Mouse (Mus musculus) neural tube, embryonic 15.5 days (tissue): ENCODE measurements at regions not wholly inside any gene's neighbourhood (a gene's known extent, or its start where the extent isn't known, plus 50 kb on each side); places are given as distances from the start of the nearest gene placed in this dataset.
A peak's percentile ranks its signal among the peaks of the same experiment; 100 is the strongest.

ENCODE experiments used
- ATAC-seq: fragments of 200-750 bp; cut with Nextera tagmentation; 2 replicates; pipeline ENCODE4 v1.8.0; 2017; ENCODE audit warnings: mild to moderate bottlenecking, moderate TSS enrichment, moderate library complexity; ENCODE audit not compliant: low FRiP score
- H3K27ac ChIP-seq: fragments of 300-500 bp; sonication (generic); replicated peaks from 2 replicates; pipeline ENCODE4 v1.5.1; 2015; ENCODE audit warnings: mild to moderate bottlenecking, inconsistent platforms
- H3K27me3 ChIP-seq: fragments of 300-500 bp; sonication (generic); replicated peaks from 2 replicates; pipeline ENCODE4 v1.6.1; 2015; ENCODE audit warnings: inconsistent platforms
- H3K36me3 ChIP-seq: fragments of 300-500 bp; sonication (generic); 2 replicates; pipeline ENCODE4 v1.6.1; 2015; ENCODE audit warnings: inconsistent platforms
- H3K4me1 ChIP-seq: fragments of 300-500 bp; sonication (generic); 2 replicates; pipeline ENCODE4 v1.6.1; 2015; ENCODE audit warnings: inconsistent platforms
- H3K4me2 ChIP-seq: fragments of 300-500 bp; sonication (generic); 2 replicates; pipeline ENCODE4 v1.6.1; 2015; ENCODE audit warnings: inconsistent platforms, mild to moderate bottlenecking, moderate library complexity
- H3K4me3 ChIP-seq: fragments of 300-500 bp; sonication (generic); replicated peaks from 2 replicates; pipeline ENCODE4 v1.5.1; 2015; ENCODE audit warnings: mild to moderate bottlenecking, inconsistent platforms
- H3K9ac ChIP-seq: fragments of 300-500 bp; sonication (generic); replicated peaks from 2 replicates; pipeline ENCODE4 v1.6.1; 2015; ENCODE audit warnings: mild to moderate bottlenecking, inconsistent platforms
- H3K9me3 ChIP-seq: fragments of 300-500 bp; sonication (generic); replicated peaks from 2 replicates; pipeline ENCODE4 v1.6.1; 2016; ENCODE audit warnings: inconsistent platforms
- WGBS: fragments of 180-500 bp; shearing (Covaris S2); methylation state at CpG from one replicate; pipeline ENCODE4 v1.1.7; 2015; ENCODE audit warnings: mixed read lengths; 5-methylcytosine and 5-hydroxymethylcytosine counted together

DNA sequence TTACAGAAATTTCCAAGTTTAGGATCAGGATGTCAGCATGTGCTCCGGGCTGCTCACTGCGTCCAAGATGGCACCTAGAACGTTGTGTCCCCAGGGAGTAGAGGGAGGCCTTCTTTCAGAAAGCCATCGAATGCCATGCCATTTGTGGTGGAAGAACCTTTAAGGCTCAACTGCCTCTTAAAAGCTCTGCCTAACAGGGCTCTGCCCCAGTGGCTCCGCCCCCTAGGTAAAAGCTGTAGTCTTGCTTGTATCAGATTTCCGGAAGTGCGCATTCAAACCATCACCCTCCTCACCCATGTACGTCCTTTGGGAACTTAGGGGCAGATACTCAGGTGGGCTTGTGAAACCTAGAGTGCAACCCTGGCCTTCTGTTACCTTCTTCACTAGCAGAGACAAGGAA lies 54.0 kb upstream of the Psmd7 start:
- Histone ChIP-seq H3K4me3 (no peak overlapping the region), H3K27ac (no peak overlapping the region), H3K27me3 (no peaks in the 10 kb centered on the region), H3K36me3 (no peaks in the 10 kb centered on the region), H3K4me2 (no peak overlapping the region), H3K9me3 (no peaks in the 10 kb centered on the region), H3K9ac (no peak overlapping the region), H3K4me1 (no peaks in the 10 kb centered on the region)
- WGBS = 86% methylated on average over 8 of the region's 8 CpGs
- ATAC-seq = no peak

GRCm38 (mm10) chr8:107647936-107648335 lies 59.7 kb upstream of the Psmd7 start:
- H3K27ac ChIP-seq = no peak overlapping the region
- H3K4me2 ChIP-seq = no peak overlapping the region
- H3K36me3 ChIP-seq = no peaks in the 10 kb centered on the region
- no peak overlapping the region for H3K4me3 ChIP-seq
- ATAC-seq = no peak
- no peaks in the 10 kb centered on the region for H3K9me3 ChIP-seq
- H3K4me1 ChIP-seq = peaks cover 9% of the 10 kb centered on the region; the same call in 1 of the 2 replicates
- WGBS = 84% methylated on average over 8 of the region's 8 CpGs
- no peaks in the 10 kb centered on the region for H3K27me3 ChIP-seq
- H3K9ac ChIP-seq = no peak overlapping the region

DNA sequence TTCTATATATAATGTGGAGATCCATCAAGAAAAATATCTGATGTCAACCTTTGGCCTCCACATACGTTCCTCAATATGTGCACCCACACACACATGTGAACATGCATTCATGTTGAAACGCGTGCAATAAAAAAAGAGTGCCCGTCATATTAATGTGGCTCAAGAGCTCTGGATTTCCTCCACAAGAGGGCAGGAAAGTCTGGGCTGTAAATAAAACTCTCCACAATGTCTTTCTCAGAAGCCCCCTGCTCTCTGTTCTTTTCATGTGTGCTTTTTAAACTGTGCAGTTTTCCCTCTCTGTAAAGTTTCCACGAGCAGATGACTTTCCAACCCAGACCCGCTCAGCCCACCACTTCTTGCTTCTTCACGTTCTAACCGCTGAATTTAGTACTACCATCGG lies 62.0 kb upstream of the Psmd7 start:
- no peak overlapping the region for H3K9ac ChIP-seq
- WGBS = 80% methylated on average over 9 of the region's 9 CpGs

GRCm38 (mm10) chr8:107651424-107651823 lies 63.2 kb upstream of the Psmd7 start:
- Histone ChIP-seq H3K4me1 (peaks cover 9% of the 10 kb centered on the region; the same call in 1 of the 2 replicates), H3K36me3 (no peaks in the 10 kb centered on the region), H3K4me3 (peak overlapping the region; percentile 14), H3K27me3 (no peaks in the 10 kb centered on the region), H3K4me2 (peak overlapping the region; percentile 50), H3K9ac (no peak overlapping the region), H3K9me3 (no peaks in the 10 kb centered on the region), H3K27ac (no peak overlapping the region)
- WGBS = 45% methylated on average over 11 of the region's 11 CpGs
- ATAC-seq = no peak

More for the DNA sequence above, 62.0 kb upstream of the Psmd7 start:
- Histone ChIP-seq H3K36me3 (no peaks in the 10 kb centered on the region), H3K4me1 (peaks cover 9% of the 10 kb centered on the region; the same call in 1 of the 2 replicates), H3K27me3 (no peaks in the 10 kb centered on the region), H3K27ac (no peak overlapping the region), H3K9me3 (no peaks in the 10 kb centered on the region), H3K4me3 (no peak overlapping the region), H3K4me2 (peak overlapping the region; percentile 50; the same call in 1 of the 2 replicates)
- no peak for ATAC-seq

DNA sequence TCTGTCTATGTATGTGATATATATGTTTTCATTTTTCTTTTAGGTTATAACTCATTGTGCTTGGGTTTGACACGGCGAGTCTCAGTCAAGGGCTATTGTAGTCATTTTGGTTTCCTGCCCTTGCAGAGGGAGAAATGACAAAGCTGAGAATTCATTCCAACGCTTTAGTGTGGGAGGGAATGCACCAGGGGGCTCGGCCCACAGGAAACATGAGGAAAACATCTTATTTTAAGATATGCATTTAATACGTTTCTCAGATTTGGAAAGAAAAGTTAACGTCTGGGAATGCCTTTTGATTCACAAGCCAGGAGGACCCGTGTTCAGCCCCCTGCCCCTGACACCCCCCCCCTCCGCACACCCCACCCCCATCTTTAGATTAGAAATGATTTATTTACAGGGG lies 64.0 kb upstream of the Psmd7 start:
- Histone ChIP-seq H3K27ac (no peak overlapping the region), H3K4me3 (no peak overlapping the region), H3K4me1 (peaks cover 9% of the 10 kb centered on the region; the same call in 1 of the 2 replicates), H3K9me3 (no peaks in the 10 kb centered on the region), H3K36me3 (no peaks in the 10 kb centered on the region), H3K27me3 (no peaks in the 10 kb centered on the region), H3K9ac (no peak overlapping the region), H3K4me2 (no peak overlapping the region)
- 67% methylated on average over 8 of the region's 8 CpGs for WGBS
- ATAC-seq = no peak

DNA sequence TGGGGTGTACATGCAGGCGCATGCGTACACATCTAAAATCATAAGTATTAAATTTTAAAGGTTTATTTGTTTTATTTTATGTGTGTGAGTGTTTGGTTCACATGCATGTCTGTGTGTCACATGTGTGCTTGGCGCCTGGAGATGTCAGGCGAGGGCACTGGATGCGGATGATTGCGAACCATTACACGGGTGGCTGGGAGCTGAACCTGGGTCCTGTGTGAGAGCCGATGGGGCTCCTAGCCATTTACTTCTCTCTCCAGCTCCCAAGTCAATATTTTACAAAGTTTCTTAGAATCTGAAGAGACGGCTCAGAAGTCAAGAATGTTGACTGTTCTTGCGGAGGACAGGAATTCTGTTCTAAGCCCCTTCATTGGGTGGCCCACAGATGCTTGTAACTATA lies 65.4 kb upstream of the Psmd7 start:
- Histone ChIP-seq H3K36me3 (no peaks in the 10 kb centered on the region), H3K27me3 (no peaks in the 10 kb centered on the region), H3K9me3 (no peaks in the 10 kb centered on the region), H3K4me1 (peaks cover 9% of the 10 kb centered on the region; the same call in 1 of the 2 replicates), H3K9ac (no peak overlapping the region), H3K4me3 (no peak overlapping the region), H3K4me2 (no peak overlapping the region), H3K27ac (no peak overlapping the region)
- WGBS = 98% methylated on average over 10 of the region's 10 CpGs
- ATAC-seq = no peak

DNA sequence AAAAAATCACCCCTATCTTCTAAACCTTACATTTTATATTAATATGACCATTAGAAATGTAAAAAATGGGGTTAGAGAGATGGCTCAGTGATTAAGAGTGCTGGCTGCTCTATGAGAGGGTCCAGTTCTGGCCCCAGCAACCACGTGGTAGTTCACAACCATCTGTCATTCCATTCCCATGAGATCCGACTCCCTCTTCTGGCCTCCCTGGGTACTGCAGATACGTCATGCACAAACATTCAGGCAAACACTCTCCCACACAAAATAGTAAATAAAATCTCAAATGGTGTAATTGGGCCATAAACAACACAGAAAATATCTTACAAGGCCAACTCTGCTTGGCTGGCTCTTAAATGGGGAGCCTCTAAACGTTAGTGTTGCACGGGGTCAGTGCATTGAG lies 68.4 kb upstream of the Psmd7 start:
- no peaks in the 10 kb centered on the region for H3K36me3 ChIP-seq
- 0 out of 2 replicates have a peak, but pooled peaks cover 6% of the 10 kb centered on the region for H3K4me1 ChIP-seq
- H3K9me3 ChIP-seq = no peaks in the 10 kb centered on the region
- no peak overlapping the region for H3K4me2 ChIP-seq
- H3K4me3 ChIP-seq = no peak overlapping the region
- no peak overlapping the region for H3K9ac ChIP-seq
- no peaks in the 10 kb centered on the region for H3K27me3 ChIP-seq
- no peak overlapping the region for H3K27ac ChIP-seq
- 74% methylated on average over 5 of the region's 5 CpGs for WGBS
- ATAC-seq = no peak

- H3K4me1 ChIP-seq = no peaks in the 10 kb centered on the region
- WGBS = 95% methylated on average over 4 of the region's 4 CpGs
- no peaks in the 10 kb centered on the region for H3K27me3 ChIP-seq
- no peak overlapping the region for H3K9ac ChIP-seq
- H3K27ac ChIP-seq = no peak overlapping the region
- no peaks in the 10 kb centered on the region for H3K9me3 ChIP-seq
- H3K4me3 ChIP-seq = no peak overlapping the region
- no peaks in the 10 kb centered on the region for H3K36me3 ChIP-seq
- no peak overlapping the region for H3K4me2 ChIP-seq
- ATAC-seq = no peak
Measured at GRCm38 (mm10) chr8:107657741-107658140, 69.5 kb upstream of the Psmd7 start.

- Histone ChIP-seq H3K9ac (no peak overlapping the region), H3K27me3 (no peaks in the 10 kb centered on the region), H3K4me1 (no peaks in the 10 kb centered on the region), H3K4me2 (no peak overlapping the region), H3K36me3 (no peaks in the 10 kb centered on the region), H3K9me3 (no peaks in the 10 kb centered on the region), H3K4me3 (no peak overlapping the region), H3K27ac (no peak overlapping the region)
- WGBS = 95% methylated on average over 6 of the region's 6 CpGs
- no peak for ATAC-seq
Measured at GRCm38 (mm10) chr8:107658386-107658785, 70.1 kb upstream of the Psmd7 start.

DNA sequence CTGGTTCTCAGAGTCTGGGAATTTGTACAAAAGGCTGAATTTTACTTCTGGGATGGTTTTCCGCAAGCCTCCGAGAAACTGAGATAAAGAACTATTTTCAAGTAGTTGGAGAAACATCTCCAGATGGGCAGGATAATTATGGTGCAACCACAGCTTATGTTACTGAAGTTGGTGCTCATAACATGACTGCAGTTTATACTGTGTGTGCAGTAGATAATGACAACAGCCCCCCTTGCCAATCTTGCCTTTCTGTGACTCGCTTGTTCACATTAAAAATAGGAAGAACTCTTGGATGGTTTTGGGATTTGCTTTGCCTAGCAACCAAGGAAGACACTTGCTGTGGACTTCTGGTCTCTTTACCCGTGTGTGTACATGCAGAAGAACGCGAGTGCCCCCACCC lies 72.4 kb upstream of the Psmd7 start:
- H3K4me3 ChIP-seq = no peak overlapping the region
- WGBS = 95% methylated on average over 6 of the region's 6 CpGs
- no peak overlapping the region for H3K4me2 ChIP-seq
- no peak overlapping the region for H3K27ac ChIP-seq
- H3K36me3 ChIP-seq = no peaks in the 10 kb centered on the region
- no peaks in the 10 kb centered on the region for H3K27me3 ChIP-seq
- no peak overlapping the region for H3K9ac ChIP-seq
- H3K4me1 ChIP-seq = no peaks in the 10 kb centered on the region
- ATAC-seq = no peak
- H3K9me3 ChIP-seq = no peaks in the 10 kb centered on the region

DNA sequence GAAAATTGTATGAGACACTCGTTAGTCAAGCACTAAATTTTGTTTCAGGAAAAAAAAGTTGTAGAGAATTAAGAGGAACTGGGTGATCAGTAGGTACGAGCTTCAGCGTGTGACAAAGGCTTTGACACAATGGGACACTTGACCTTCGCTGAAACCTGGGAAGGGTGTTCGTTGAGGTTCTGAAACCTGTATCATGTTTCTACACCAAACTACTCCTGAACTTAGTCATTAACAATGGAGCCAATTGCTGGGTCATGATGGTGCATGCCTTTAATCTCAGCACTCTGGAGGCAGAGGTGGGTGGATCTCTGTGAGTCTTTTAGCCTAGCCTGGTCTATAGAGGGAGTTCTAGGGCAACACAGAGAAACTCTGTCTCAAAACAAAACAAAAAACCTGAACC lies 81.3 kb upstream of the Psmd7 start:
- no peak overlapping the region for H3K4me3 ChIP-seq
- H3K9me3 ChIP-seq = no peaks in the 10 kb centered on the region
- no peaks in the 10 kb centered on the region for H3K27me3 ChIP-seq
- no peak for ATAC-seq
- no peak overlapping the region for H3K27ac ChIP-seq
- no peaks in the 10 kb centered on the region for H3K36me3 ChIP-seq
- peaks cover 15% of the 10 kb centered on the region; the same call in 1 of the 2 replicates for H3K4me1 ChIP-seq
- WGBS = 91% methylated on average over 5 of the region's 5 CpGs
- no peak overlapping the region for H3K4me2 ChIP-seq
- H3K9ac ChIP-seq = no peak overlapping the region

- Histone ChIP-seq H3K4me2 (peak overlapping the region; percentile 22; the same call in 1 of the 2 replicates), H3K27me3 (no peaks in the 10 kb centered on the region), H3K4me3 (no peak overlapping the region), H3K27ac (no peak overlapping the region), H3K36me3 (no peaks in the 10 kb centered on the region), H3K9me3 (no peaks in the 10 kb centered on the region), H3K9ac (no peak overlapping the region), H3K4me1 (peaks cover 15% of the 10 kb centered on the region; the same call in 1 of the 2 replicates)
- peak; percentile 66; the same call in 1 of the 2 replicates for ATAC-seq
- 15% methylated on average over 8 of the region's 8 CpGs for WGBS
Measured at GRCm38 (mm10) chr8:107671471-107671870, 83.2 kb upstream of the Psmd7 start.

DNA sequence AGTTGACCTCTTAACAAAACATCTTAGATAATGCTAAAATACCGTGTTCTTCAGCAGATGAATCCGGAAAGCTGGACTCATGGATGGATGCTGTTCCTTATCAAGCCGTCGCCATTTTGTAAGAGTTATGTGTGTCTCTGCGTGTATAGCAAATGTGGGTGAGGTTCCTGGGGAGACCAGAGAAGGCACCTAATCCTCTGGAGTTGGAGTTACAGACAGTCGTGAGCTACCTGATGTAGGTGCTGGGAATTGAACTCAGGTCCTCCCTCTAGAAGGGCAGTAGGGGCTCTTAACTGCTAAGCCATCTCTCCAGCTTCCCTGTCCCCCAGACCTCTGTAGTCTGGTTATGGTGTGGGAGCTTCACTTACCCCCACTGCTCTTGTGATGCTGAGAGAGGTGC lies 84.4 kb upstream of the Psmd7 start:
- Histone ChIP-seq H3K4me2 (no peak overlapping the region), H3K9me3 (no peaks in the 10 kb centered on the region), H3K9ac (no peak overlapping the region), H3K4me3 (no peak overlapping the region), H3K27me3 (no peaks in the 10 kb centered on the region), H3K4me1 (peaks cover 15% of the 10 kb centered on the region; the same call in 1 of the 2 replicates), H3K27ac (no peak overlapping the region), H3K36me3 (no peaks in the 10 kb centered on the region)
- WGBS = 92% methylated on average over 6 of the region's 6 CpGs
- ATAC-seq = no peak
